Mouse (Mus musculus): ENCODE measurements around the gene Mtm1.
A peak's percentile ranks its signal among the peaks of the same experiment; 100 is the strongest.

DNA sequence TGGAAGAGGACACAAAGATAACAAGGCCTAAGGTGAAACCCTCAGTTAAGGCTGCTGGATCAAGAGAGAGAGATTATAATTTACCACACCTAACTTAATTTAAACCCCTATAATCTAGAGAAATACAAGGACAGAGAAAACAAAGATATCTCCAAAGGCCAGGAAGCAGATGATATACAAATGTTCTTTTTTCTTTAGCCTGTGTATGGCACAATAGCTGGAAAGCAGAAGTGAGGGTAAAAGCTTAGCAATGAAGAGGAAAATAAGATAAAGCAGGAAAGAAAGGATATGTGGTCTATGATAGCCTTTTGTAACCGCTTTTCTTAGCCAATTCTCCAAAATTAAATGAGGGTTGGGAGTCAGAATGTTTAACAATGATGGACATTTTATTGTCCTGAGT lies 144.8 kb downstream of the Mtm1 start:
- TF ChIP-seq POLR2A (IDR thresholded peaks at IDR 0.05; ENCODE audit: control insufficient read depth in 1 of 2, insufficient read depth in 1 of 2, low read depth in 1 of 2, low read length in 2 of 2, poor library complexity in 1 of 2): no peak
- TF ChIP-seq E2F4 (IDR thresholded peaks at IDR 0.05; ENCODE audit: borderline replicate concordance, low read depth, low read length): no peak
- TF ChIP-seq ZNF384 (IDR thresholded peaks at IDR 0.05; ENCODE audit: low read depth, low read length): 0 out of 2 replicates have a peak, but pooled peaks have one; percentile 21
- TF ChIP-seq CTCF (IDR thresholded peaks at IDR 0.05 in 2 of 3, conservative IDR thresholded peaks at IDR 0.05 in 1 of 3; ENCODE audit: control insufficient read depth in 1 of 3, insufficient read depth in 1 of 3, low read depth in 2 of 3, low read length in 3 of 3, poor library complexity in 1 of 3, severe bottlenecking in 1 of 3): no peak
- no peak for TF ChIP-seq BHLHE40 (IDR thresholded peaks at IDR 0.05; ENCODE audit: borderline replicate concordance, low read depth, low read length)
- TF ChIP-seq ELF1 (IDR thresholded peaks at IDR 0.05; ENCODE audit: low read depth, low read length): no peak
- peak; percentile 80 to 81 for TF ChIP-seq EP300 (IDR thresholded peaks at IDR 0.05; ENCODE audit: low read depth in 1 of 2, low read length in 2 of 2)
- no peak for TF ChIP-seq JUND (IDR thresholded peaks at IDR 0.05; ENCODE audit: low read depth, low read length)

All from MEL (cell line).